Mouse (Mus musculus): ENCODE results near the gene Arhgef16. TPM values are rescaled to one million over a fixed set of nuclear protein-coding genes. Genes with fewer than 3 reads are reported as not detected.

Gene Arhgef16
- polyA plus RNA-seq, 2 experiments: 4.2 to 6.2 TPM

- no peak overlapping the region for H3K4me2 ChIP-seq (replicated peaks; ENCODE audit: low read depth, low read length, severe bottlenecking)
- H3K9me3 ChIP-seq (ENCODE audit: control insufficient read depth, low read length): no peaks in the 10 kb centered on the region
- no peak for TF ChIP-seq POLR2A (IDR thresholded peaks at IDR 0.05; ENCODE audit: borderline replicate concordance, extremely low read depth, insufficient read depth, insufficient read length)
- no peak overlapping the region for H3K9ac ChIP-seq (ENCODE audit: low read depth, low read length, severe bottlenecking)
- no peak for ATAC-seq (ENCODE audit: low FRiP score, low read depth)
- DNase-seq (ENCODE audit: low spot score): no peak
- 0 out of 2 replicates have a peak, but pooled peaks cover 3% of the 10 kb centered on the region for H3K36me3 ChIP-seq (ENCODE audit: control insufficient read depth, insufficient read depth, low read length)
- no peaks in the 10 kb centered on the region for H3K4me1 ChIP-seq (ENCODE audit: control insufficient read depth, insufficient read depth, low read length)
- no peaks in the 10 kb centered on the region for H3K27me3 ChIP-seq (ENCODE audit: control insufficient read depth, insufficient read depth, low read length)
- H3K27ac ChIP-seq (replicated peaks; ENCODE audit: low read depth, low read length): no peak overlapping the region
- WGBS: 61% methylated on average over 9 of the region's 9 CpGs
- no peak overlapping the region for H3K4me3 ChIP-seq (replicated peaks; ENCODE audit: low read length)
These were observed 9.2 kb upstream of the Arhgef16 start for GRCm38 (mm10) chr4:154310576-154311262.

GRCm38 (mm10) chr4:154309131-154309530, 7.7 kb upstream of the Arhgef16 start:
- Histone ChIP-seq H3K9ac (ENCODE audit: low read depth, low read length, severe bottlenecking) (no peak overlapping the region), H3K27ac (replicated peaks; ENCODE audit: low read depth, low read length) (no peak overlapping the region), H3K9me3 (ENCODE audit: control insufficient read depth, low read length) (no peaks in the 10 kb centered on the region), H3K4me1 (ENCODE audit: control insufficient read depth, insufficient read depth, low read length) (no peaks in the 10 kb centered on the region), H3K4me3 (replicated peaks; ENCODE audit: low read length) (no peak overlapping the region), H3K36me3 (ENCODE audit: control insufficient read depth, insufficient read depth, low read length) (no peaks in the 10 kb centered on the region), H3K27me3 (ENCODE audit: control insufficient read depth, insufficient read depth, low read length) (no peaks in the 10 kb centered on the region), H3K4me2 (replicated peaks; ENCODE audit: low read depth, low read length, severe bottlenecking) (no peak overlapping the region)
- DNase-seq (ENCODE audit: low spot score) (no peak), ATAC-seq (ENCODE audit: low FRiP score, low read depth) (no peak)
- WGBS: 87% methylated on average over 2 of the region's 2 CpGs
- TF ChIP-seq POLR2A (IDR thresholded peaks at IDR 0.05; ENCODE audit: borderline replicate concordance, extremely low read depth, insufficient read depth, insufficient read length): no peak

GRCm38 (mm10) chr4:154299541-154300271, 1.8 kb downstream of the Arhgef16 start:
- Histone ChIP-seq H3K27ac (replicated peaks; ENCODE audit: low read depth, low read length) (no peak overlapping the region), H3K36me3 (ENCODE audit: control insufficient read depth, insufficient read depth, low read length) (no peaks in the 10 kb centered on the region), H3K9ac (ENCODE audit: low read depth, low read length, severe bottlenecking) (peak overlapping the region; percentile 43), H3K4me2 (replicated peaks; ENCODE audit: low read depth, low read length, severe bottlenecking) (peak overlapping the region; percentile 93), H3K4me3 (replicated peaks; ENCODE audit: low read length) (peak overlapping the region; percentile 50), H3K27me3 (ENCODE audit: control insufficient read depth, insufficient read depth, low read length) (peaks cover 24% of the 10 kb centered on the region), H3K4me1 (ENCODE audit: control insufficient read depth, insufficient read depth, low read length) (peaks cover 6% of the 10 kb centered on the region; the same call in 1 of the 2 replicates), H3K9me3 (ENCODE audit: control insufficient read depth, low read length) (no peaks in the 10 kb centered on the region)
- DNase-seq (ENCODE audit: low spot score) (no peak), ATAC-seq (ENCODE audit: low FRiP score, low read depth) (0 out of 2 replicates have a peak, but pooled peaks have one; percentile 24)
- no peak for TF ChIP-seq POLR2A (IDR thresholded peaks at IDR 0.05; ENCODE audit: borderline replicate concordance, extremely low read depth, insufficient read depth, insufficient read length)
- 7% methylated on average over 30 of the region's 66 CpGs for WGBS

- TF ChIP-seq POLR2A (IDR thresholded peaks at IDR 0.05; ENCODE audit: borderline replicate concordance, extremely low read depth, insufficient read depth, insufficient read length): no peak
- no peak for ATAC-seq (ENCODE audit: low FRiP score, low read depth)
- Histone ChIP-seq H3K4me3 (replicated peaks; ENCODE audit: low read length) (no peak overlapping the region), H3K9me3 (ENCODE audit: control insufficient read depth, low read length) (no peaks in the 10 kb centered on the region), H3K27me3 (ENCODE audit: control insufficient read depth, insufficient read depth, low read length) (peaks cover 24% of the 10 kb centered on the region), H3K4me1 (ENCODE audit: control insufficient read depth, insufficient read depth, low read length) (peaks cover 20% of the 10 kb centered on the region), H3K36me3 (ENCODE audit: control insufficient read depth, insufficient read depth, low read length) (no peaks in the 10 kb centered on the region), H3K4me2 (replicated peaks; ENCODE audit: low read depth, low read length, severe bottlenecking) (no peak overlapping the region), H3K9ac (ENCODE audit: low read depth, low read length, severe bottlenecking) (no peak overlapping the region), H3K27ac (replicated peaks; ENCODE audit: low read depth, low read length) (no peak overlapping the region)
- DNase-seq (ENCODE audit: low spot score): no peak
- WGBS: 38% methylated on average over 9 of the region's 9 CpGs
These were observed 3.7 kb downstream of the Arhgef16 start for GRCm38 (mm10) chr4:154297761-154298160.

GRCm38 (mm10) chr4:154294262-154294731, 7.2 kb downstream of the Arhgef16 start:
- no peaks in the 10 kb centered on the region for H3K9me3 ChIP-seq (ENCODE audit: control insufficient read depth, low read length)
- WGBS: 33% methylated on average over 8 of the region's 8 CpGs
- no peak for TF ChIP-seq POLR2A (IDR thresholded peaks at IDR 0.05; ENCODE audit: borderline replicate concordance, extremely low read depth, insufficient read depth, insufficient read length)
- peaks cover 3% of the 10 kb centered on the region; the same call in 1 of the 2 replicates for H3K27me3 ChIP-seq (ENCODE audit: control insufficient read depth, insufficient read depth, low read length)
- ATAC-seq (ENCODE audit: low FRiP score, low read depth): no peak
- no peak overlapping the region for H3K4me2 ChIP-seq (replicated peaks; ENCODE audit: low read depth, low read length, severe bottlenecking)
- H3K4me3 ChIP-seq (replicated peaks; ENCODE audit: low read length): no peak overlapping the region
- H3K4me1 ChIP-seq (ENCODE audit: control insufficient read depth, insufficient read depth, low read length): peaks cover 15% of the 10 kb centered on the region
- no peak for DNase-seq (ENCODE audit: low spot score)
- H3K36me3 ChIP-seq (ENCODE audit: control insufficient read depth, insufficient read depth, low read length): no peaks in the 10 kb centered on the region
- no peak overlapping the region for H3K27ac ChIP-seq (replicated peaks; ENCODE audit: low read depth, low read length)
- H3K9ac ChIP-seq (ENCODE audit: low read depth, low read length, severe bottlenecking): no peak overlapping the region

Data from limb, embryonic 14.5 days (tissue).